Mouse (Mus musculus) gastrocnemius, postnatal 14 days (tissue): ENCODE measurements at regions not wholly inside any gene's neighbourhood (a gene's known extent, or its start where the extent isn't known, plus 50 kb on each side); places are given as distances from the start of the nearest gene placed in this dataset.
"Not testable (repeated sequence)": the region's sequence is repeated elsewhere in the genome, so short reads cannot be mapped to it uniquely, and the experiment has no call there.

Experiments used
- DNase-seq: peaks from one replicate; pipeline ENCODE4 v3.0.0; 2021; ENCODE audit warnings: mixed read lengths
- intact Hi-C: fragments of 180-260 bp; cut with DNase I; formaldehyde crosslinking; loops from one replicate; pipeline ENCODE4 v1.15.1; 2025; ENCODE audit warnings: low total_unique reads

GRCm38 (mm10) chr3:34709553-34709952 is 59.3 kb downstream of the Sox2 start:
- intact Hi-C loops, result no loop called here

GRCm38 (mm10) chr3:34712137-34712536 is 61.9 kb downstream of the Sox2 start:
- DNase-seq, intact Hi-C loops: not testable (repeated sequence)

More at GRCm38 (mm10) chr3:34709553-34709952, 59.3 kb downstream of the Sox2 start:
- no peak for DNase-seq

GRCm38 (mm10) chr3:34722506-34722905 is 72.3 kb downstream of the Sox2 start:
- DNase-seq, result no peak
- intact Hi-C loops, result no loop called here

- DNase-seq, result no peak
- intact Hi-C loops, result no loop called here
Measured at GRCm38 (mm10) chr3:34726955-34727354, 76.8 kb downstream of the Sox2 start.

- intact Hi-C loops, result no loop called here
Measured at GRCm38 (mm10) chr3:34728282-34728681, 78.1 kb downstream of the Sox2 start.

GRCm38 (mm10) chr3:34734966-34735365 is 84.8 kb downstream of the Sox2 start:
- no peak for DNase-seq
- intact Hi-C loops, result no loop called here

More at GRCm38 (mm10) chr3:34728282-34728681, 78.1 kb downstream of the Sox2 start:
- DNase-seq, result no peak

GRCm38 (mm10) chr3:34738001-34738400 is 87.8 kb downstream of the Sox2 start:
- no peak for DNase-seq
- intact Hi-C loops, result no loop called here

GRCm38 (mm10) chr3:34738938-34739337 is 88.7 kb downstream of the Sox2 start:
- no peak for DNase-seq
- intact Hi-C loops, result no loop called here

- intact Hi-C loops, result no loop called here
- DNase-seq, result no peak
Measured at GRCm38 (mm10) chr3:34739693-34740092, 89.5 kb downstream of the Sox2 start.

- intact Hi-C loops, result no loop called here
- DNase-seq, result no peak
Measured at GRCm38 (mm10) chr3:34740110-34740509, 89.9 kb downstream of the Sox2 start.

GRCm38 (mm10) chr3:34745181-34745736 is 95.1 kb downstream of the Sox2 start:
- intact Hi-C loops, result no loop called here
- DNase-seq, result no peak

GRCm38 (mm10) chr3:34747499-34748093 is 97.4 kb downstream of the Sox2 start:
- intact Hi-C loops, result no loop called here
- DNase-seq, result no peak

- no peak for DNase-seq
- intact Hi-C loops, result no loop called here
Measured at GRCm38 (mm10) chr3:34749989-34750388, 99.8 kb downstream of the Sox2 start.

- DNase-seq, result no peak
- intact Hi-C loops, result no loop called here
Measured at GRCm38 (mm10) chr3:34751551-34751950, 101.3 kb downstream of the Sox2 start.

- intact Hi-C loops, result no loop called here
- no peak for DNase-seq
Measured at GRCm38 (mm10) chr3:34753557-34753956, 103.4 kb downstream of the Sox2 start.

GRCm38 (mm10) chr3:34754781-34755180 is 104.6 kb downstream of the Sox2 start:
- intact Hi-C loops, result no loop called here
- no peak for DNase-seq

GRCm38 (mm10) chr3:34755282-34755681 is 105.1 kb downstream of the Sox2 start:
- DNase-seq, intact Hi-C loops: not testable (repeated sequence)

- no peak for DNase-seq
- intact Hi-C loops, result no loop called here
Measured at GRCm38 (mm10) chr3:34756632-34757031, 106.4 kb downstream of the Sox2 start.

GRCm38 (mm10) chr3:34757130-34757529 is 106.9 kb downstream of the Sox2 start:
- DNase-seq, result no peak
- intact Hi-C loops, result no loop called here

- intact Hi-C loops, result no loop called here
- DNase-seq, result no peak
Measured at GRCm38 (mm10) chr3:34757813-34758510, 107.8 kb downstream of the Sox2 start.
